Mouse (Mus musculus) left cerebral cortex, adult 18-20 months (tissue): ENCODE results near the gene Slpi. TPM values are rescaled to one million over a fixed set of nuclear protein-coding genes. Genes with fewer than 3 reads are reported as not detected.
A peak's percentile ranks its signal among the peaks of the same experiment; 100 is the strongest.
"Not testable (repeated sequence)": the region's sequence is repeated elsewhere in the genome, so short reads cannot be mapped to it uniquely, and the experiment has no call there.

Source experiments
- DNase-seq, 2 experiments: peaks; one replicate each; pipeline ENCODE4 v3.0.0; 2021 to 2022; ENCODE audit warnings: low spot score in 2 of 2, mixed read lengths in 1 of 2
- microRNA-seq, 2 experiments: library from miRNA; unstranded; fragments of <30 nt; microRNA quantifications; one replicate each; pipeline ENCODE4 v1.2.0; 2021
- total RNA-seq, 2 experiments: library from RNA; stranded (reverse); gene quantifications; 2 replicates each; pipeline ENCODE4 v1.2.3; 2021

Gene Slpi
- total RNA-seq, 2 experiments from 2014 or later = 0.82 TPM; not detected in 1

DNA sequence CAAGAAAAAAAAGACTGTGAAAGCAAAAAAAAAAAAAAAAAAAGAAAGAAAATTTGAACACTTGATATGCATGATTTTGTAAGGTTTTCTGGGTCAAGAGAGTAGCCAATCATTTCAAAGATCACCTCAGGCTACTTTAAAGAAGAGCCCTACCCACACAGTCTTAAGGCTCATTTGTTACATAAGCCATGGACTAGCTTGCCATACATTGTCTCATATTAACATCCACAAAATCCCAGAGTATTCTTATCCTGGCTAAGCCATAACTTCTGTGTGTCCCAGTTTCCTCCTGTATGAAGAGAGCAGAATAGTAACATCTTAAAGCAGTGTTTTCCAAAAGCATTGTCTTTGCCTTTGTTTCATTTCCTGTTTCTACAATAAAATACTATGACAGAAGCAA is 73.4 kb downstream of the Slpi start:
- not testable (repeated sequence) for DNase-seq

DNA sequence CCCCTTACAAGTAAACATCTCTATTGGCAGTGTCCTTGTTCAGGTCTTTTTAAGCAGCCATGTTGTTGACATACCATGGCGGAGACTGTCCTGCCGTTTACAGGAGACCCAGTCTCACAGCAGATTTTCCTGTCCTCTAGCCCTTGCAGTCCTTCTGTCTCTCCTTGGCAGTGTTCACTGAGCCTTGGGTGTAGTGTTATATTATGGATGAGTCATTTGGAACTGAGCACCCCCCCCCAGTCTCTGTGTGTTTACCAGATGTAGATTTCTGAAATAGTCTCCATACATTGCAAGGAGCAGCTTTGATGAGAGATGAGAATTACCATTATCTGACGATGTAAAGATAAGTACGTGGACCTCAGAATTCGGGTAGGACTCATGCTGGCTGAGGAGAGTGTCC is 76.3 kb downstream of the Slpi start:
- peak; percentile 1 to 2 for DNase-seq

Small RNA genes within 50 kb of the gene (microRNA-seq; reads per million reads assigned to microRNA genes)
- 0 reads per million in 2 experiments for gene Mir7678

Other genes with a start within 250 kb of the Slpi start
- gene Kcns1, start 218.0 kb downstream of the Slpi start, total RNA-seq = 10 to 100 TPM; 21.8 to 23.2 TPM
- gene Wfdc5, start 206.4 kb downstream of the Slpi start, total RNA-seq = not detected
- gene Wfdc12, start 198.5 kb downstream of the Slpi start, total RNA-seq = not detected
- not detected for gene Wfdc15a, start 189.0 kb downstream of the Slpi start, total RNA-seq
- gene Wfdc15b, start 167.4 kb downstream of the Slpi start, total RNA-seq = not detected
- gene Svs2, start 150.6 kb downstream of the Slpi start, total RNA-seq = not detected
- not detected for gene Svs3b, start 132.5 kb downstream of the Slpi start, total RNA-seq
- gene Svs4, start 110.6 kb downstream of the Slpi start, total RNA-seq = not detected
- gene Svs3a, start 99.8 kb downstream of the Slpi start, total RNA-seq = not detected
- gene Svs6, start 72.3 kb downstream of the Slpi start, total RNA-seq = not detected
- not detected for gene Svs5, start 56.4 kb downstream of the Slpi start, total RNA-seq
- under 1 TPM; 0.33 to 0.56 TPM for gene Rbpjl, start 14.0 kb upstream of the Slpi start, total RNA-seq
- 1 to 10 TPM; 8.4 to 8.5 TPM for gene Matn4, start 16.1 kb upstream of the Slpi start, total RNA-seq
- 10 to 100 TPM; 72.7 to 80.1 TPM for gene Sdc4, start 54.8 kb upstream of the Slpi start, total RNA-seq
- gene Sys1, start 67.9 kb upstream of the Slpi start, total RNA-seq = 10 to 100 TPM; 43.5 to 44.6 TPM
- gene Gm20458, start 71.9 kb upstream of the Slpi start, total RNA-seq = 1 to 10 TPM; 2.0 to 6.4 TPM
- not detected for gene Trp53tg5, start 84.6 kb upstream of the Slpi start, total RNA-seq
- gene Dbndd2, start 97.0 kb upstream of the Slpi start, total RNA-seq = 100 to 1,000 TPM; 108 to 126 TPM
- gene Pigt, start 108.4 kb upstream of the Slpi start, total RNA-seq = 10 to 100 TPM; 83.0 to 89.2 TPM
- under 1 TPM in 1 of 2 experiments, not detected in 1; 0.59 TPM for gene Wfdc2, start 173.3 kb upstream of the Slpi start, total RNA-seq
- not detected for gene Spint3, start 184.4 kb upstream of the Slpi start, total RNA-seq
- not detected for gene Wfdc6a, start 196.4 kb upstream of the Slpi start, total RNA-seq
- gene Eppin, start 204.5 kb upstream of the Slpi start, total RNA-seq = not detected
- not detected for gene Wfdc6b, start 224.4 kb upstream of the Slpi start, total RNA-seq
- not detected for gene Wfdc8, start 224.5 kb upstream of the Slpi start, total RNA-seq
- not detected for gene Wfdc16, start 249.7 kb upstream of the Slpi start, total RNA-seq